Mouse (Mus musculus): ENCODE results near the gene Mta1. TPM values are rescaled to one million over a fixed set of nuclear protein-coding genes. Genes with fewer than 3 reads are reported as not detected.

Gene Mta1
- polyA plus RNA-seq, 1 experiment = 101 TPM

DNA sequence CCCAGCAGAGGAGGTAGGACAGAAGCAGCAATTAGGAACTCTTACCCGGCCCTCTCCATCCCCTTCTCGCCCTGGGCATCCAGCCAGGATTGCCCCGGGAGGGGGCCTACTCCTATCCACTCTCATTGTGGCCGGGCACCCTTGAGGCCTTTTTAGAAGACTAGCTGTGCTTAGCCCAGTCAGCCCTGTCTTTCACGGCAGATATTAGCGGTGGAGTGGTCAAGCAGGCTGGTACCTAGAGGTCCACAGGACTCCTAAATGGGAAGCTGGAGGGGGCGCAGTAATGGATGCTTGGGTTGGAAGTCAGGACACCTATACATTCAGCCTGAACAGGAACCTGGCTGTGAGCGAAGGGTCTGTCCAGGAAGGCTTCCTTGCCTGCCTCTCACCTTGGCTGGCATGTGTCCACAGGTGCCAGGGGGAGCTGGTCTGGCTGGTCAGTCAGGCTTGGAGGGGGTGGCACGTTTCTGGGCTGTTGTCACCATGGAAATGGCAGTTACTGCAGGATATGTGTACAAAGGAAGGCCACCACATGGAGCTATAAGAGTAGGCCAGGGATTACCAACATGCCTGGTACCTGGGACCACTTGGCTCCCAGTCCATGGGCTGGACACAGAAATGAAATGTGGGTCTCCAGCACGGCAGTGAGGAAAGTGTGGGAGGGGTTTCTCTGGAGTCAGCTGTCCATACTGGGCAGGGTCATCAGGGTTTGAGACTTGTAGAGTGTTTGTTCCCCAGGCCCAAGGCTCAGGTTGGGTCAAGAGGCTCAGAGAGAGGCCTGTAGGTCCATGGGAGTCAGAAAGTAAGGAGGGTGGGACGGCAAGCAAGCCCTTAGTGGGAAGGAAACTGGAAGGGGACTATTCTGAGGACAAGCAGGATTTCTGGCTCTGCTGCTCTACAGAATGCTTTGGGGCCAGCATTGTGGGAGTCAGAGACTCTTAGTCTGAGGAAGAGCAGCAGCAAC lies 41.1 kb downstream of the Mta1 start:
- no peak for TF ChIP-seq REST (IDR thresholded peaks at IDR 0.05; ENCODE audit: insufficient read depth, insufficient read length)
- peak; percentile 79 for TF ChIP-seq POLR2AphosphoS2 (IDR thresholded peaks at IDR 0.05; ENCODE audit: insufficient read length, low read depth)
- TF ChIP-seq POLR2A (IDR thresholded peaks at IDR 0.05; ENCODE audit: insufficient read length, low read depth) = peak; percentile 23
- Histone ChIP-seq H3K36me3 (ENCODE audit: control insufficient read depth, insufficient read depth) (peaks cover 14% of the 10 kb centered on the region), H3K79me2 (ENCODE audit: control insufficient read depth, insufficient read depth) (peaks cover 33% of the 10 kb centered on the region), H3K27me3 (ENCODE audit: control insufficient read depth, insufficient read depth, insufficient read length) (no peaks in the 10 kb centered on the region), H3K4me3 (peak overlapping the region; percentile 93), H3K4me2 (ENCODE audit: low read depth) (peak overlapping the region; percentile 83), H3ac (ENCODE audit: control insufficient read depth, insufficient read length) (no peak overlapping the region)

- peak within 1 kb of the TSS; percentile 93 for H3K4me3 ChIP-seq
- no peaks in the 10 kb centered on the region for H3K27me3 ChIP-seq (ENCODE audit: control insufficient read depth, insufficient read depth, insufficient read length)
- TF ChIP-seq MYOD1 (IDR thresholded peaks at IDR 0.05; ENCODE audit: control insufficient read depth in 1 of 3, insufficient read length in 2 of 3, low read depth in 2 of 3) = peak in 2 of 3 experiments; percentile 82 to 89
- TF ChIP-seq TCF3 (IDR thresholded peaks at IDR 0.05; ENCODE audit: insufficient read length, low read depth) = peak; percentile 33
- peak; percentile 93 for TF ChIP-seq POLR2A (IDR thresholded peaks at IDR 0.05; ENCODE audit: insufficient read length, low read depth)
- no peak for TF ChIP-seq USF1 (IDR thresholded peaks at IDR 0.05; ENCODE audit: low read depth)
- no peak for TF ChIP-seq MAX (IDR thresholded peaks at IDR 0.05; ENCODE audit: low read depth)
- TF ChIP-seq REST (IDR thresholded peaks at IDR 0.05; ENCODE audit: insufficient read depth, insufficient read length) = peak; percentile 57
- TF ChIP-seq TCF12 (IDR thresholded peaks at IDR 0.05; ENCODE audit: insufficient read depth, poor library complexity, severe bottlenecking) = peak; percentile 23
- TF ChIP-seq CEBPB (IDR thresholded peaks at IDR 0.05; ENCODE audit: insufficient read depth, poor library complexity, severe bottlenecking) = no peak
- TF ChIP-seq MYOG (IDR thresholded peaks at IDR 0.05; ENCODE audit: control insufficient read depth in 1 of 3, insufficient read depth in 1 of 3, insufficient read length in 2 of 3, low read depth in 2 of 3) = peak in 2 of 3 experiments; percentile 88 to 92
- TF ChIP-seq POLR2AphosphoS2 (IDR thresholded peaks at IDR 0.05; ENCODE audit: insufficient read length, low read depth) = peak; percentile 96
- TF ChIP-seq E2F4 (IDR thresholded peaks at IDR 0.05; ENCODE audit: insufficient read depth) = peak; percentile 12
- TF ChIP-seq SRF (IDR thresholded peaks at IDR 0.05; ENCODE audit: control insufficient read depth, insufficient read length, low read depth) = peak; percentile 6
- H3ac ChIP-seq (ENCODE audit: control insufficient read depth, insufficient read length) = peak within 1 kb of the TSS; percentile 31
- peaks cover 23% of the 10 kb centered on the region for H3K36me3 ChIP-seq (ENCODE audit: control insufficient read depth, insufficient read depth)
- H3K4me2 ChIP-seq (ENCODE audit: low read depth) = peak within 1 kb of the TSS; percentile 96
- H3K79me2 ChIP-seq (ENCODE audit: control insufficient read depth, insufficient read depth) = peaks cover 33% of the 10 kb centered on the region
These were observed 42.0 kb downstream of the Mta1 start, which contains the start of gene Crip2 for GRCm38 (mm10) chr12:113139908-113140615. Crip2 (plus strand) TSS chr12:113140236.

- H3K27me3 ChIP-seq (ENCODE audit: control insufficient read depth, insufficient read depth, insufficient read length) = no peaks in the 10 kb centered on the region
- H3K79me2 ChIP-seq (ENCODE audit: control insufficient read depth, insufficient read depth) = peaks cover 33% of the 10 kb centered on the region
- H3K36me3 ChIP-seq (ENCODE audit: control insufficient read depth, insufficient read depth) = peaks cover 27% of the 10 kb centered on the region
- TF ChIP-seq CEBPB (IDR thresholded peaks at IDR 0.05; ENCODE audit: insufficient read depth, poor library complexity, severe bottlenecking) (no peak), TCF12 (IDR thresholded peaks at IDR 0.05; ENCODE audit: insufficient read depth, poor library complexity, severe bottlenecking) (no peak), POLR2A (IDR thresholded peaks at IDR 0.05; ENCODE audit: insufficient read length, low read depth) (peak; percentile 25), MAX (IDR thresholded peaks at IDR 0.05; ENCODE audit: low read depth) (no peak), SRF (IDR thresholded peaks at IDR 0.05; ENCODE audit: control insufficient read depth, insufficient read length, low read depth) (no peak), TCF3 (IDR thresholded peaks at IDR 0.05; ENCODE audit: insufficient read length, low read depth) (peak; percentile 0), USF1 (IDR thresholded peaks at IDR 0.05; ENCODE audit: low read depth) (no peak), REST (IDR thresholded peaks at IDR 0.05; ENCODE audit: insufficient read depth, insufficient read length) (no peak), E2F4 (IDR thresholded peaks at IDR 0.05; ENCODE audit: insufficient read depth) (no peak), MYOG (IDR thresholded peaks at IDR 0.05; ENCODE audit: control insufficient read depth in 1 of 3, insufficient read depth in 1 of 3, insufficient read length in 2 of 3, low read depth in 2 of 3) (no peak), POLR2AphosphoS2 (IDR thresholded peaks at IDR 0.05; ENCODE audit: insufficient read length, low read depth) (no peak), MYOD1 (IDR thresholded peaks at IDR 0.05; ENCODE audit: control insufficient read depth in 1 of 3, insufficient read length in 2 of 3, low read depth in 2 of 3) (no peak)
- H3ac ChIP-seq (ENCODE audit: control insufficient read depth, insufficient read length) = peak overlapping the region; percentile 31
- H3K4me3 ChIP-seq = peak overlapping the region; percentile 93
- H3K4me2 ChIP-seq (ENCODE audit: low read depth) = peak overlapping the region; percentile 96
These were observed 42.7 kb downstream of the Mta1 start for GRCm38 (mm10) chr12:113140616-113141411.

DNA sequence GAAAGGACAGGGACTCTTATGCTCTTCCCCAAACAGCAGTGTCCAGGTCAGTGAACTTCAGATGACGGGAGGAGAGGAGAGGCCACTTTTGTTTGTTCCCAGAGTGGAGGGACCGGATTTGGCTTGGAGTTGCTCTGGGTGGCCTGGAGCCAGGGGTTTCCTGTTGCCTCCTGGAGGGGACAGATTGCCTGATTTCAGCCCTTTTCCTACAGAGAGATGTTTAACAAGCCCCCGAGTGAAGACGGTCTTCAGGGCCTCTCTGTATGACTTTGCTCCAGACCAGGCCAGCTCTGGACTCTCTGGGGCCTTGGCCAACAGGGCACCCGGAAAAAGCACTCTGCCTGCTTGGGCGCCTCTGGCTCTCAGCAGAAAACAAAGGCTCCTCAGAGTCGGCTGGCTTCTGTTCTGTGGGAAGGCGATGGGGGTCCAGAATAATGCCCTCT lies 43.5 kb downstream of the Mta1 start:
- TF ChIP-seq MAX (IDR thresholded peaks at IDR 0.05; ENCODE audit: low read depth) (no peak), POLR2AphosphoS2 (IDR thresholded peaks at IDR 0.05; ENCODE audit: insufficient read length, low read depth) (peak; percentile 7)
- peak overlapping the region; percentile 93 for H3K4me3 ChIP-seq
- H3K27me3 ChIP-seq (ENCODE audit: control insufficient read depth, insufficient read depth, insufficient read length) = no peaks in the 10 kb centered on the region
- H3ac ChIP-seq (ENCODE audit: control insufficient read depth, insufficient read length) = peak overlapping the region; percentile 31
- peaks cover 33% of the 10 kb centered on the region for H3K79me2 ChIP-seq (ENCODE audit: control insufficient read depth, insufficient read depth)
- peaks cover 23% of the 10 kb centered on the region for H3K36me3 ChIP-seq (ENCODE audit: control insufficient read depth, insufficient read depth)
- H3K4me2 ChIP-seq (ENCODE audit: low read depth) = peak overlapping the region; percentile 96
